Mouse (Mus musculus): ENCODE data around the gene Stx8. TPM values are rescaled to one million over a fixed set of nuclear protein-coding genes. Genes with fewer than 3 reads are reported as not detected.

Gene Stx8
- polyA plus RNA-seq, 1 experiment, result 13.0 TPM

DNA sequence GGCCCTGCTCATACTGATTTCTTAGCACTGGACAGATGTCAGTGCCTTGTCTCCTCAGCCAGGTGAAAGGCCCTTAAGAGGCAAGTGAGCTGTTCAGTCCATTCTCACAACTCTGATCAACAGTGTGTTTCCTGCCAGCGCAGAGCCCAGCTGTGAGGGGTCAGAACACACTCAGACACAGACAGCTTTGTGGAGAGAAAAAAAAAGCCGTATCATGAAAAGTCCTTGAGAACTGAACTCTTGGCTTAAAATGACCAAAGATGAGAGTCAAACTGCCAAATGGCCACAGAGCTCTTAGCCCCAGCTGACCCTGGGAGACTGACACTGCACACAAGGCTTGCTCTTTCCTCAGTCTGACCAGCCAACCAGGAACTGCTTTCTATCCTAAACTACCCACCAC lies 242.0 kb downstream of the Stx8 start:
- no peak overlapping the region for H3K27ac ChIP-seq (ENCODE audit: control insufficient read depth, insufficient read depth, low read depth, low read length, poor library complexity)
- TF ChIP-seq POLR2A (IDR thresholded peaks at IDR 0.05; ENCODE audit: borderline replicate concordance, control insufficient read depth, low read depth, low read length) (no peak), CTCF (IDR thresholded peaks at IDR 0.05; ENCODE audit: control insufficient read depth, insufficient read depth, low read length) (no peak)
- no peak overlapping the region for H3K4me3 ChIP-seq (replicated peaks; ENCODE audit: control insufficient read depth, low read depth, low read length)
- WGBS, result 66% methylated on average over 2 of the region's 2 CpGs
- H3K4me1 ChIP-seq (ENCODE audit: control insufficient read depth, insufficient read depth, low read length), result peaks cover 6% of the 10 kb centered on the region

DNA sequence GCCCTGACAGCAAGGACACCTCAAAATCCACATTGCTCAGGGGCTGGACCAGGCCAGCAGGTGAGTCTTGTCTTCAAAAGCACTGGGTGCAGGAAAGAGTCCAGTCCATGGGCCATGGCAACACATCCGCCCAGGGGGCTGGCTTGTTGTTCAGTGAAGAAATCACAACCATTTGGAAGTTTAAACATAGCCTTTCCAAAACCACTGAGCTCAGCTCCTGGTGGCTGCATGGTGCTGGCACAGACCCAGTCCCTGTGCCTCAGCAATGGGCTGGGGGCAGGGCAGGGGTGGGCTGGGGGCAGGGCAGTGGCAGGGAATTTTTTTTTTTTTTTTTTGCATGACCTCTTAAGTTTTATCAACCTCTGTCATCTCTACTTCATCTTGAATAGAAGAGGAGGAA lies 242.6 kb downstream of the Stx8 start:
- 42% methylated on average over 1 of the region's 1 CpGs for WGBS
- Histone ChIP-seq H3K4me3 (replicated peaks; ENCODE audit: control insufficient read depth, low read depth, low read length) (no peak overlapping the region), H3K4me1 (ENCODE audit: control insufficient read depth, insufficient read depth, low read length) (peaks cover 6% of the 10 kb centered on the region), H3K27ac (ENCODE audit: control insufficient read depth, insufficient read depth, low read depth, low read length, poor library complexity) (no peak overlapping the region)
- TF ChIP-seq POLR2A (IDR thresholded peaks at IDR 0.05; ENCODE audit: borderline replicate concordance, control insufficient read depth, low read depth, low read length) (no peak), CTCF (IDR thresholded peaks at IDR 0.05; ENCODE audit: control insufficient read depth, insufficient read depth, low read length) (no peak)

DNA sequence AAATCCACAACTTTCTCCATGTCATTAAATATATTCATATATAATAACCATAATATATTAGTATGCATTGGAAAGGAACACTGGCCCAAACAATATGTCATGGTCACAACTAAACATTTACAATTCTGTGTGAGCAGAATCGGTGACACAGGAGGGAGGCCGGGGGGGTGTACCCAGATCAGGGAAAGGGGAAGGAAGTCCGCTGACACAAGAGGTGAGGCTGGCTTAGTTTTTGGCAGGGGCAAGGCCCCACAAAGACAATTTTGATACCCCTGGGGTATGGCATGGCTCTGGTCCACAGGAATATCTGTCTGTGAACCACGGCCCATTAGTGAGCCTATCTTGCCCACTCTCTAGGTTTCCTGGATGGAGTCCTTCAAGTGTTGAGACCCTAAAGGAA lies 243.5 kb downstream of the Stx8 start:
- peaks cover 6% of the 10 kb centered on the region for H3K4me1 ChIP-seq (ENCODE audit: control insufficient read depth, insufficient read depth, low read length)
- H3K4me3 ChIP-seq (replicated peaks; ENCODE audit: control insufficient read depth, low read depth, low read length), result no peak overlapping the region
- whole genome bisulfite sequencing, result 8% methylated on average over 4 of the region's 4 CpGs
- TF ChIP-seq CTCF (IDR thresholded peaks at IDR 0.05; ENCODE audit: control insufficient read depth, insufficient read depth, low read length) (no peak), POLR2A (IDR thresholded peaks at IDR 0.05; ENCODE audit: borderline replicate concordance, control insufficient read depth, low read depth, low read length) (no peak)
- no peak overlapping the region for H3K27ac ChIP-seq (ENCODE audit: control insufficient read depth, insufficient read depth, low read depth, low read length, poor library complexity)

DNA sequence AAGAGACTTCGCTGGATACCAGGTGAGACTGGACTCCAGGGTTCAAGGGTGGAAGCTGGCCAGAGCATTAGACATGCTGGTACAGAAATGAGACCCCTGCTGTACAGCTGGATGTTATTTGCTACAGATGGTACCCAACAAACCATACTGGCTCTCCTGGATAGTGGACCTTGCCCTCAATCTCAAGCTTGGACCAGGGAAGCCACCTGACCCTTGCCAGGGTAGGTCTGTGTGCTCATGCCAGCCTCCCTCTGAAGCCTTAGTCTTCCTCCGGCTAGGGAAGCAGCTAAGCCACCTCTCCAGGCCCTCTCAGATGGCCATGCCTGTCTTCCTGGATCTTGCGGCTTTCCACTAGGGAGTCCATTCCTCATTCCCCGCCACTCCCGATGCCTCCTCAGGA lies 244.7 kb downstream of the Stx8 start:
- Histone ChIP-seq H3K4me1 (ENCODE audit: control insufficient read depth, insufficient read depth, low read length) (peaks cover 6% of the 10 kb centered on the region), H3K27ac (ENCODE audit: control insufficient read depth, insufficient read depth, low read depth, low read length, poor library complexity) (no peak overlapping the region), H3K4me3 (replicated peaks; ENCODE audit: control insufficient read depth, low read depth, low read length) (no peak overlapping the region)
- WGBS, result 91% methylated on average over 5 of the region's 5 CpGs
- no peak for TF ChIP-seq POLR2A (IDR thresholded peaks at IDR 0.05; ENCODE audit: borderline replicate concordance, control insufficient read depth, low read depth, low read length)
- TF ChIP-seq CTCF (IDR thresholded peaks at IDR 0.05; ENCODE audit: control insufficient read depth, insufficient read depth, low read length), result no peak

DNA sequence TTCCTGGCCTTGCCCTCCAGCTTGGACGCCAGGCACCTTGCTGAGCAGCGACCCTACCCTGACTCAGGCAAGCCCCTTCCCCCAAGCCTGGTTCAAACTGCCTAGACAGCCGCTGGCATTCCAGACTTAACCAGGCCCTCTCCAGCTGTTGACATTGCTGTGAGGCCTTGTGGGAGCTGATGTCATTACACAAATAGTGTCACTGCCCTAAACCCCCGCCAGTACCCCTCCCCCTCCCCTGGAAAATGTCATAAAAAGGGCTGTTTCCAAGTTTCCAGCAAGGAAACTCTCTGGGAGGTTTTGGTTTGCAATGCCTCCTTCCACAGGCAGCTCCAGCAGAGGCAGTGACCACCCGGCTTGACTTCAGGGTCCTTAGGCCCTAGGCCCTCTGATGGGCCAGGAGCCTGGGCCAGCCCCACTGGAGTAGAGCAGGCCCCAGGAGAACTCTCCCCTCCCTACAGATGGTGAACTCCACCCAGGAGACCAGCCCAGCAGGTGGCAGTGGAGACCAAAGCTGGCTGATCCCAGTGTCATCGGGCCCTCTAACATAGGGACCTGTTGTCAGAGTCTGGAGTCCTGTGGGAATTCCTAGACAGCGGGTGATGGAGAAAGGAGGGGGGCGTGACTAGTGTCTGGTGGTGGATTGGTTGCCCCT lies 246.1 kb downstream of the Stx8 start:
- TF ChIP-seq CTCF (IDR thresholded peaks at IDR 0.05; ENCODE audit: control insufficient read depth, insufficient read depth, low read length) (0 out of 2 replicates have a peak, but pooled peaks have one; percentile 40), POLR2A (IDR thresholded peaks at IDR 0.05; ENCODE audit: borderline replicate concordance, control insufficient read depth, low read depth, low read length) (no peak)
- no peak overlapping the region for H3K4me3 ChIP-seq (replicated peaks; ENCODE audit: control insufficient read depth, low read depth, low read length)
- H3K27ac ChIP-seq (ENCODE audit: control insufficient read depth, insufficient read depth, low read depth, low read length, poor library complexity), result no peak overlapping the region
- H3K4me1 ChIP-seq (ENCODE audit: control insufficient read depth, insufficient read depth, low read length), result peaks cover 6% of the 10 kb centered on the region; the same call in 1 of the 2 replicates
- WGBS, result 78% methylated on average over 8 of the region's 8 CpGs

DNA sequence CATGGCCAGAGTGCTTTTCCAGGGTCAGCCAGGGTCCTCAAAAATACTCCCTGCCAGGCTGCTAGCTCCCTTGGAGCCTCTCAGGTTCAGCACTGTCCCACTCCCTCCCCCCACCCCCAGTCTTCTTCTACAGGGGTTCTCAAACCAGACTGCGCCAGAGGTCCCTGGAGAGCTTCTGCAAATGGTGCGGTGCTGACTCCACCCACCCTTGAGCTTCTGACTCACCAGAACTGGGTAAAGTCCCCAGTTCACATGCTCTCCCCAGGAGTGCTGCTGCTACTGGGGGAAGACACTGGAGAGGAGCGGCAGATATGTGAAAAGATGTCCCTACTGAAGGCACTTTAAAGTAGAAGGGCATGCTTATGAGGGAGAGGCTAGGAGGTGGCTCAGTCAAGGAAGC lies 247.9 kb downstream of the Stx8 start:
- Histone ChIP-seq H3K4me3 (replicated peaks; ENCODE audit: control insufficient read depth, low read depth, low read length) (no peak overlapping the region), H3K4me1 (ENCODE audit: control insufficient read depth, insufficient read depth, low read length) (no peaks in the 10 kb centered on the region; the same call in 1 of the 2 replicates), H3K27ac (ENCODE audit: control insufficient read depth, insufficient read depth, low read depth, low read length, poor library complexity) (no peak overlapping the region)
- TF ChIP-seq POLR2A (IDR thresholded peaks at IDR 0.05; ENCODE audit: borderline replicate concordance, control insufficient read depth, low read depth, low read length) (no peak), CTCF (IDR thresholded peaks at IDR 0.05; ENCODE audit: control insufficient read depth, insufficient read depth, low read length) (no peak)
- 29% methylated on average over 3 of the region's 3 CpGs for WGBS

DNA sequence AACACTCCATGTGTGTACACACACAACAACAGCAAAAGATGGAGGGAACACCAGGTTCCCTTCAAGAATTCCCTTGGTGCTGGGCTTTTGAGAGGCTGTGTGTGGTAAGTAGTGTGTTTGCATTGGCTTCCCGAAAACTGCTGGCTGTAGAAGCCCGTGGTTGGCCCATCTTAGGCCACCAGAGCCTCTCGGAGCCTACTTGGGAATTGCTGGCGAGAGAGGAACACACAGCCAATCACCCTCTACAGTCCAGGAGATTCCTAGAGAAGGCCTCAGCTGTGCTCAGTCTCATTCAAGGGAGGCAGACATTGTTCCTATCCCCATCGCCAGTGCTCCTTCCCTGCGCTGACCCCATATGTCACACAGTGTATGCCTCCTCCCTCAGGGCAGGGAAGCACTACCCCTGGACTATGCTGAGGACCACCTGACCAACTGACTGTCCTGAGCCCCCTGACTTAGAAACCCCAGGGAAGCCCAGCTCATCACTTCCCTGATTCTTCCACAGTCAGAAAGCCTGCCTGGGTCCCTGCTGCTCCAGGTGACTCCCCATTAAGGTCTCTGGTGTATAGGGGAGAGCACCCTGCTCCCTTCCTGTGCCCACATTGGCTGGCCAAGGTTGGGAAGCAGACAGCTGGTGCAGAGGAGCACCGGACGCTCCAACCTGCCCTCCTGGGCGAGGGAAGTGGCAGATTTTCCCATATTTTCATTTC lies 248.7 kb downstream of the Stx8 start:
- H3K4me3 ChIP-seq (replicated peaks; ENCODE audit: control insufficient read depth, low read depth, low read length), result no peak overlapping the region
- no peak for TF ChIP-seq POLR2A (IDR thresholded peaks at IDR 0.05; ENCODE audit: borderline replicate concordance, control insufficient read depth, low read depth, low read length)
- TF ChIP-seq CTCF (IDR thresholded peaks at IDR 0.05; ENCODE audit: control insufficient read depth, insufficient read depth, low read length), result no peak
- no peaks in the 10 kb centered on the region; the same call in 1 of the 2 replicates for H3K4me1 ChIP-seq (ENCODE audit: control insufficient read depth, insufficient read depth, low read length)
- WGBS, result 80% methylated on average over 9 of the region's 9 CpGs
- H3K27ac ChIP-seq (ENCODE audit: control insufficient read depth, insufficient read depth, low read depth, low read length, poor library complexity), result no peak overlapping the region

DNA sequence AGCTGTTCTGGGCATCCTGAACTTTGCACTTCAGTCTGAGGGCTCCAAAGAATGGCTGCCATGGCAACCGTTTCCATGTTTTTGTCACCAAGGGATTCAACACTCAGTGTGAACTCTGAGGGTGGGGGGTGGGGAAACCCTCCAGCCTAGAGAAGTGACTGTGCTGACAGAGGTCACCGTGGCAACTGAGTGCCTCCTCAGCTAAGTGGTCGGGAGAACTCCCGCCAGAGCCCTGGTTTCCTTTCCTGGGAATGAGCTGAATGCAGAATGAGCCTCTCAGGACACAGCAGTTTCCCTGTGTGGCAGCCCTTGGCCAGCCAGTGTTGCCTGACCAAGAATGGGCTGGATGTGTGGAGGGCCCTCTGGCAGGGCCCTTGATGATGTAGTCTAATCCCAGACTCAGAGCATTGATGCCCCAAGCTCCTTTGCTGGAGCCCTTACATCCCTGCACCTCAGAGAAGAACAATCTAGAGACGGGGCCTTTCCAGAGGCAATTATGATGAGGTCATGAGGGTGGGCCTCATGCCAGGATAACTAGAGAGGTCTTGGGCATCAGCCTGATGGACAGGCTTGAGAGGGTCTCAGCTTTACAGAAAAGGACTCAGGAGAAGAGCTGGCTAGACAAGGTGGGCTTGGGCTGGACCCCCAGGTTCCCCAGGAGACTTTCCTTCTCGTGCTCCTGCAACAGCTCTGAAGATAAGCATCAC lies 249.4 kb downstream of the Stx8 start:
- no peak for TF ChIP-seq POLR2A (IDR thresholded peaks at IDR 0.05; ENCODE audit: borderline replicate concordance, control insufficient read depth, low read depth, low read length)
- TF ChIP-seq CTCF (IDR thresholded peaks at IDR 0.05; ENCODE audit: control insufficient read depth, insufficient read depth, low read length), result no peak
- Histone ChIP-seq H3K27ac (ENCODE audit: control insufficient read depth, insufficient read depth, low read depth, low read length, poor library complexity) (no peak overlapping the region), H3K4me3 (replicated peaks; ENCODE audit: control insufficient read depth, low read depth, low read length) (no peak overlapping the region), H3K4me1 (ENCODE audit: control insufficient read depth, insufficient read depth, low read length) (no peaks in the 10 kb centered on the region)
- WGBS, result 72% methylated on average over 6 of the region's 6 CpGs

Data from bone marrow, adult 2 months (tissue).